Mouse (Mus musculus): Measurements from ENCODE around the gene Zfp65.

GRCm38 (mm10) chr13:67723848-67724479, 5.0 kb downstream of the Zfp65 start:
- TF ChIP-seq CTCF (IDR thresholded peaks at IDR 0.05; ENCODE audit: low read depth): peak; percentile 19; the same call in 1 of the 2 replicates
- no peak for TF ChIP-seq EP300 (optimal IDR thresholded peaks at IDR 0.05)

Measured in stomach, postnatal 0 days (tissue).